Mouse (Mus musculus) cerebellum, adult 9-10 months (tissue): ENCODE data around the gene Rps28.
"Not testable (repeated sequence)": the region's sequence is repeated elsewhere in the genome, so short reads cannot be mapped to it uniquely, and the experiment has no call there.

Experiments used
- DNase-seq: peaks from one replicate; pipeline ENCODE4 v3.0.0; 2022

Rps28 gene

GRCm38 (mm10) chr17:33824084-33824996 lies at the start of gene Rps28, which contains the start of gene Ndufa7:
Gene Rps28 (minus strand): TSS chr17:33824562.
Gene Ndufa7 (plus strand): TSS chr17:33824572.
- DNase-seq = peak; percentile 97

- not testable (repeated sequence) for DNase-seq
Measured at GRCm38 (mm10) chr17:33873537-33873936, 49.2 kb upstream of the Rps28 start, which contains the start of gene Gm7029. Gene Gm7029 (plus strand): TSS chr17:33873837.

- no peak for DNase-seq
Measured at GRCm38 (mm10) chr17:33865330-33866030, 41.1 kb upstream of the Rps28 start.

- no peak for DNase-seq
Measured at GRCm38 (mm10) chr17:33857816-33858215, 33.5 kb upstream of the Rps28 start.

- no peak for DNase-seq
Measured at GRCm38 (mm10) chr17:33851331-33851730, 27.0 kb upstream of the Rps28 start.

GRCm38 (mm10) chr17:33848139-33848538 lies 23.8 kb upstream of the Rps28 start:
- DNase-seq = no peak

GRCm38 (mm10) chr17:33844196-33844595 lies 19.8 kb upstream of the Rps28 start:
- no peak for DNase-seq

GRCm38 (mm10) chr17:33842966-33843795 lies 18.8 kb upstream of the Rps28 start, which contains the start of gene Cd320:
Gene Cd320 (plus strand): TSS chr17:33843091.
- DNase-seq = peak; percentile 93

- DNase-seq = no peak
Measured at GRCm38 (mm10) chr17:33829561-33829960, 5.2 kb upstream of the Rps28 start.

GRCm38 (mm10) chr17:33828892-33829291 lies 4.5 kb upstream of the Rps28 start:
- DNase-seq = peak; percentile 77

GRCm38 (mm10) chr17:33826850-33827249 lies 2.5 kb upstream of the Rps28 start:
- peak; percentile 86 for DNase-seq

- DNase-seq = no peak
Measured at GRCm38 (mm10) chr17:33825462-33825861, 1.1 kb upstream of the Rps28 start.

- not testable (repeated sequence) for DNase-seq
Measured at GRCm38 (mm10) chr17:33824997-33825330, 602 bp upstream of the Rps28 start.

- not testable (repeated sequence) for DNase-seq
Measured at GRCm38 (mm10) chr17:33823171-33823570, 1.2 kb downstream of the Rps28 start.

GRCm38 (mm10) chr17:33822436-33822959 lies 1.9 kb downstream of the Rps28 start:
- no peak for DNase-seq

GRCm38 (mm10) chr17:33817969-33818643 lies 6.3 kb downstream of the Rps28 start:
- peak; percentile 52 for DNase-seq

- DNase-seq = peak; percentile 91
Measured at GRCm38 (mm10) chr17:33817184-33817968, 7.0 kb downstream of the Rps28 start.

GRCm38 (mm10) chr17:33816612-33817011 lies 7.8 kb downstream of the Rps28 start:
- DNase-seq = no peak

GRCm38 (mm10) chr17:33815399-33815798 lies 9.0 kb downstream of the Rps28 start:
- DNase-seq = no peak

- no peak for DNase-seq
Measured at GRCm38 (mm10) chr17:33812990-33813389, 11.4 kb downstream of the Rps28 start.

GRCm38 (mm10) chr17:33812475-33812874 lies 11.9 kb downstream of the Rps28 start:
- DNase-seq = no peak
